Mouse (Mus musculus) retina, postnatal 7 days (tissue): Measurements from ENCODE around the gene Ncf2.
A peak's percentile ranks its signal among the peaks of the same experiment; 100 is the strongest.

Experiments used
- DNase-seq: peaks from one replicate; pipeline ENCODE4 v3.0.0-alpha.2; 2012; ENCODE audit warnings: low read depth, low spot score

Gene Ncf2

GRCm38 (mm10) chr1:152796683-152797263 is 3.2 kb upstream of the Ncf2 start:
- DNase-seq = no peak

- DNase-seq = no peak
These were observed 1.9 kb upstream of the Ncf2 start for GRCm38 (mm10) chr1:152798125-152798524.

- DNase-seq = no peak
These were observed 711 bp downstream of the Ncf2 start for GRCm38 (mm10) chr1:152800633-152801176.

GRCm38 (mm10) chr1:152804907-152805306 is 4.9 kb downstream of the Ncf2 start:
- DNase-seq = no peak

GRCm38 (mm10) chr1:152807619-152808391 is 7.8 kb downstream of the Ncf2 start:
- no peak for DNase-seq

GRCm38 (mm10) chr1:152808392-152808680 is 8.3 kb downstream of the Ncf2 start:
- DNase-seq = no peak

GRCm38 (mm10) chr1:152809541-152810252 is 9.7 kb downstream of the Ncf2 start:
- no peak for DNase-seq

GRCm38 (mm10) chr1:152810533-152811439 is 10.8 kb downstream of the Ncf2 start:
- no peak for DNase-seq

- DNase-seq = peak; percentile 54
These were observed 15.3 kb downstream of the Ncf2 start for GRCm38 (mm10) chr1:152815265-152815701.

GRCm38 (mm10) chr1:152817027-152817769 is 17.2 kb downstream of the Ncf2 start:
- no peak for DNase-seq

GRCm38 (mm10) chr1:152817794-152818193 is 17.8 kb downstream of the Ncf2 start:
- no peak for DNase-seq

- no peak for DNase-seq
These were observed 19.6 kb downstream of the Ncf2 start for GRCm38 (mm10) chr1:152819558-152819957.

- no peak for DNase-seq
These were observed 21.1 kb downstream of the Ncf2 start for GRCm38 (mm10) chr1:152820911-152821695.

GRCm38 (mm10) chr1:152821746-152822145 is 21.8 kb downstream of the Ncf2 start:
- DNase-seq = no peak

- no peak for DNase-seq
These were observed 24.2 kb downstream of the Ncf2 start for GRCm38 (mm10) chr1:152824206-152824605.

GRCm38 (mm10) chr1:152826446-152826845 is 26.5 kb downstream of the Ncf2 start:
- DNase-seq = no peak

GRCm38 (mm10) chr1:152828168-152828567 is 28.2 kb downstream of the Ncf2 start:
- DNase-seq = no peak

- no peak for DNase-seq
These were observed 28.8 kb downstream of the Ncf2 start for GRCm38 (mm10) chr1:152828637-152829355.

- DNase-seq = no peak
These were observed 30.1 kb downstream of the Ncf2 start for GRCm38 (mm10) chr1:152830054-152830453.
